ENCODE assay signal across 15 mouse cellular contexts in the genomic region with DNA sequence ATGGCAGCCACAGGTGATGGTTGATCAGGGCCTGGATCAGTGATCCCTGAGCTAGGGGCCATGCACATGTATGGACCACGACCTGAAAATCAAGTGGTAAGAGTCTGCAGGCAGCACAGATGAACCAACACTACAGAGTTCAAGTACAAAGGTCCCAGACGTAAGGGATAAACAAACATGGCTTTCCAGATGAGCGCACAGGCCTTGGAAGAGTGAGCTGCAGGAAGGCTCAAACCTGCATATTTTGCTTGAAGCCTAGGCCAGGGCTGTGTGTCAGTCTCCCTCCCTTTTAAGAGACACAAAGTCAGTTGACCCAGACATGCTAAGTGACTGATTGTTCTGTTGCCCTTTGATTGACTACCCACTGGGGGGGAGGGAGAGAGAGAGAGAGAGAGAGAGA.
"Had no signal": no experiment of that assay in that cellular context is flagged by ENCODE, and none has a peak within 500 bp of the region (broad histone marks: within the 10 kb centered on the region; RNA-seq: fewer than 3 reads in every experiment).

No protein-coding gene starts in this region.

- H3K36me3 ChIP-seq: limb, embryonic 12.5 days; liver, embryonic 13.5 days; midbrain, embryonic 10.5 days; neural tube, embryonic 12.5 days; stomach, embryonic 15.5 days had no signal

- H3K4me2 ChIP-seq: limb, embryonic 12.5 days; liver, embryonic 13.5 days; neural tube, embryonic 12.5 days; stomach, embryonic 15.5 days had no signal

- H3K4me1 ChIP-seq: limb, embryonic 12.5 days; liver, embryonic 13.5 days; neural tube, embryonic 12.5 days; stomach, embryonic 15.5 days had no signal

- H3K27me3 ChIP-seq: limb, embryonic 12.5 days; liver, embryonic 13.5 days; neural tube, embryonic 12.5 days; stomach, embryonic 15.5 days had no signal

- DNase-seq: liver; liver, embryonic 13.5 days; liver, postnatal 0 days; lung, postnatal 36 days; midbrain, embryonic 14.5 days; retina, postnatal 1 day; right cerebral cortex, postnatal 14 days had no signal

- H3K27ac ChIP-seq: limb, embryonic 12.5 days; liver, embryonic 13.5 days; midbrain, embryonic 10.5 days; neural tube, embryonic 12.5 days; stomach, embryonic 15.5 days had no signal

- ATAC-seq: hindbrain, embryonic 16.5 days; inflammation-experienced regulatory T-cells, adult 6 months; intestine, postnatal 0 days; liver, postnatal 0 days had no signal

- H3K9me3 ChIP-seq: limb, embryonic 12.5 days; liver, embryonic 13.5 days; midbrain, embryonic 10.5 days; neural tube, embryonic 12.5 days; stomach, embryonic 15.5 days had no signal

- H3K4me3 ChIP-seq: limb, embryonic 12.5 days; liver, embryonic 13.5 days; midbrain, embryonic 10.5 days; myocyte; neural tube, embryonic 12.5 days; stomach, embryonic 15.5 days had no signal

- H3K9ac ChIP-seq: limb, embryonic 12.5 days; liver, embryonic 13.5 days; liver, postnatal 0 days; neural tube, embryonic 12.5 days; stomach, embryonic 15.5 days had no signal
